Mouse (Mus musculus): ENCODE measurements at regions not wholly inside any gene's neighbourhood (a gene's known extent, or its start where the extent isn't known, plus 50 kb on each side); places are given as distances from the start of the nearest gene placed in this dataset.

- peak; percentile 20 for DNase-seq
These were observed 59.9 kb upstream of the Prelid3b start for GRCm38 (mm10) chr2:174532671-174533363.

GRCm38 (mm10) chr2:174540717-174541116 lies 67.8 kb upstream of the Prelid3b start:
- no peak for DNase-seq

- peak; percentile 9 for DNase-seq
These were observed 74.3 kb upstream of the Prelid3b start for GRCm38 (mm10) chr2:174547207-174547606.

- no peak for DNase-seq
These were observed 74.8 kb upstream of the Prelid3b start for GRCm38 (mm10) chr2:174547701-174548100.

- no peak for DNase-seq
These were observed 75.9 kb upstream of the Prelid3b start for GRCm38 (mm10) chr2:174548776-174549175.

- no peak for DNase-seq
These were observed 82.9 kb upstream of the Prelid3b start for GRCm38 (mm10) chr2:174555778-174556177.

- DNase-seq: peak; percentile 17
These were observed 81.4 kb upstream of the Zfp831 start for GRCm38 (mm10) chr2:174561828-174562429.

GRCm38 (mm10) chr2:174563917-174564316 lies 79.4 kb upstream of the Zfp831 start:
- DNase-seq: no peak

- DNase-seq: no peak
These were observed 78.5 kb upstream of the Zfp831 start for GRCm38 (mm10) chr2:174564817-174565216.

GRCm38 (mm10) chr2:174565891-174566290 lies 77.4 kb upstream of the Zfp831 start:
- DNase-seq: no peak

- no peak for DNase-seq
These were observed 76.6 kb upstream of the Zfp831 start for GRCm38 (mm10) chr2:174566752-174567151.

- no peak for DNase-seq
These were observed 68.4 kb upstream of the Zfp831 start for GRCm38 (mm10) chr2:174574804-174575507.

- no peak for DNase-seq
These were observed 67.8 kb upstream of the Zfp831 start for GRCm38 (mm10) chr2:174575546-174575945.

- no peak for DNase-seq
These were observed 62.2 kb upstream of the Zfp831 start for GRCm38 (mm10) chr2:174580906-174581703.

- DNase-seq: no peak
These were observed 59.1 kb upstream of the Zfp831 start for GRCm38 (mm10) chr2:174584272-174584671.

All from kidney, adult 9 months (tissue).